Mouse (Mus musculus) small intestine, adult 2 months (tissue): ENCODE measurements at regions not wholly inside any gene's neighbourhood (a gene's known extent, or its start where the extent isn't known, plus 50 kb on each side); places are given as distances from the start of the nearest gene placed in this dataset.

Experiments
- CTCF ChIP-seq: fragments of 200-500 bp; IDR thresholded peaks from 2 replicates; pipeline ENCODE4 v1.5.1; 2012; ENCODE audit warnings: low read depth, mild to moderate bottlenecking, control low read depth, inconsistent platforms, low read length, moderate library complexity, mixed read lengths; ENCODE audit not compliant: insufficient replicate concordance, insufficient read length; ENCODE audit errors: extremely low read depth
- POLR2A ChIP-seq: fragments of 200-500 bp; IDR thresholded peaks from 2 replicates; pipeline ENCODE4 v1.6.1; 2012; ENCODE audit warnings: low read depth, mild to moderate bottlenecking, control low read depth, inconsistent platforms, low read length, moderate library complexity

- no peak for TF ChIP-seq CTCF
- no peak for TF ChIP-seq POLR2A
Measured at GRCm38 (mm10) chr6:143449071-143449470, 282.1 kb downstream of the Etnk1 start.
